Mouse (Mus musculus): ENCODE results near the gene Gpr61. TPM values are rescaled to one million over a fixed set of nuclear protein-coding genes. Genes with fewer than 3 reads are reported as not detected.
A peak's percentile ranks its signal among the peaks of the same experiment; 100 is the strongest.

Gpr61 gene
- polyA plus RNA-seq, 1 experiment from 2014 or later = not detected

GRCm38 (mm10) chr3:108199231-108199630, 44.5 kb upstream of the Gpr61 start:
- no peaks in the 10 kb centered on the region for H3K27me3 ChIP-seq (replicated peaks; ENCODE audit: insufficient read depth, low read length)
- H3K9me3 ChIP-seq (ENCODE audit: low read length) = no peaks in the 10 kb centered on the region
- DNase-seq (ENCODE audit: low spot score) (no peak), ATAC-seq (no peak)
- H3K4me3 ChIP-seq (ENCODE audit: low read depth, low read length) = no peak overlapping the region
- no peaks in the 10 kb centered on the region for H3K36me3 ChIP-seq (ENCODE audit: insufficient read depth, low read length)
- H3K9ac ChIP-seq (replicated peaks; ENCODE audit: low read depth) = no peak overlapping the region
- H3K4me2 ChIP-seq (replicated peaks; ENCODE audit: low read depth, low read length) = peak overlapping the region; percentile 64; the same call in 1 of the 2 replicates
- peaks cover 18% of the 10 kb centered on the region; the same call in 1 of the 2 replicates for H3K4me1 ChIP-seq (ENCODE audit: insufficient read depth, low read depth, low read length)
- no peak for TF ChIP-seq CTCF (IDR thresholded peaks at IDR 0.05)
- no peak for TF ChIP-seq EP300 (IDR thresholded peaks at IDR 0.05)
- WGBS = 91% methylated on average over 6 of the region's 6 CpGs
- 0 out of 2 replicates have a peak overlapping the region, but pooled peaks have one; percentile 93 for H3K27ac ChIP-seq (ENCODE audit: low read length)

- no peak overlapping the region for H3K4me3 ChIP-seq (ENCODE audit: low read depth, low read length)
- 18% methylated on average over 14 of the region's 14 CpGs for WGBS
- H3K9ac ChIP-seq (replicated peaks; ENCODE audit: low read depth) = no peak overlapping the region
Observed at GRCm38 (mm10) chr3:108197066-108197497, 42.4 kb upstream of the Gpr61 start.

GRCm38 (mm10) chr3:108195941-108196590, 41.4 kb upstream of the Gpr61 start:
- TF ChIP-seq CTCF (IDR thresholded peaks at IDR 0.05) (no peak), EP300 (IDR thresholded peaks at IDR 0.05) (no peak)
- Histone ChIP-seq H3K36me3 (ENCODE audit: insufficient read depth, low read length) (no peaks in the 10 kb centered on the region), H3K9ac (replicated peaks; ENCODE audit: low read depth) (no peak overlapping the region), H3K4me2 (replicated peaks; ENCODE audit: low read depth, low read length) (no peak overlapping the region), H3K4me3 (ENCODE audit: low read depth, low read length) (no peak overlapping the region), H3K27ac (ENCODE audit: low read length) (no peak overlapping the region), H3K27me3 (replicated peaks; ENCODE audit: insufficient read depth, low read length) (no peaks in the 10 kb centered on the region), H3K4me1 (ENCODE audit: insufficient read depth, low read depth, low read length) (peaks cover 8% of the 10 kb centered on the region; the same call in 1 of the 2 replicates), H3K9me3 (ENCODE audit: low read length) (no peaks in the 10 kb centered on the region)
- WGBS = 83% methylated on average over 7 of the region's 7 CpGs
- DNase-seq (ENCODE audit: low spot score) (no peak), ATAC-seq (no peak)

More at GRCm38 (mm10) chr3:108197066-108197497, 42.4 kb upstream of the Gpr61 start:
- peak; percentile 50 for TF ChIP-seq CTCF (IDR thresholded peaks at IDR 0.05)
- no peak for TF ChIP-seq EP300 (IDR thresholded peaks at IDR 0.05)
- Histone ChIP-seq H3K36me3 (ENCODE audit: insufficient read depth, low read length) (no peaks in the 10 kb centered on the region), H3K9me3 (ENCODE audit: low read length) (no peaks in the 10 kb centered on the region), H3K27ac (ENCODE audit: low read length) (no peak overlapping the region), H3K27me3 (replicated peaks; ENCODE audit: insufficient read depth, low read length) (no peaks in the 10 kb centered on the region), H3K4me1 (ENCODE audit: insufficient read depth, low read depth, low read length) (peaks cover 15% of the 10 kb centered on the region; the same call in 1 of the 2 replicates), H3K4me2 (replicated peaks; ENCODE audit: low read depth, low read length) (0 out of 2 replicates have a peak overlapping the region, but pooled peaks have one; percentile 19)
- DNase-seq (ENCODE audit: low spot score) (peak; percentile 63), ATAC-seq (0 out of 2 replicates have a peak, but pooled peaks have one; percentile 14)

GRCm38 (mm10) chr3:108195287-108195686, 40.6 kb upstream of the Gpr61 start:
- Histone ChIP-seq H3K4me1 (ENCODE audit: insufficient read depth, low read depth, low read length) (peaks cover 10% of the 10 kb centered on the region; the same call in 1 of the 2 replicates), H3K36me3 (ENCODE audit: insufficient read depth, low read length) (no peaks in the 10 kb centered on the region), H3K4me3 (ENCODE audit: low read depth, low read length) (no peak overlapping the region), H3K4me2 (replicated peaks; ENCODE audit: low read depth, low read length) (no peak overlapping the region), H3K27ac (ENCODE audit: low read length) (no peak overlapping the region), H3K9me3 (ENCODE audit: low read length) (no peaks in the 10 kb centered on the region), H3K27me3 (replicated peaks; ENCODE audit: insufficient read depth, low read length) (no peaks in the 10 kb centered on the region), H3K9ac (replicated peaks; ENCODE audit: low read depth) (no peak overlapping the region)
- ATAC-seq (no peak), DNase-seq (ENCODE audit: low spot score) (no peak)
- 84% methylated on average over 4 of the region's 4 CpGs for WGBS
- TF ChIP-seq EP300 (IDR thresholded peaks at IDR 0.05) (no peak), CTCF (IDR thresholded peaks at IDR 0.05) (no peak)

GRCm38 (mm10) chr3:108193686-108194085, 39.0 kb upstream of the Gpr61 start:
- 63% methylated on average over 4 of the region's 4 CpGs for WGBS
- Histone ChIP-seq H3K36me3 (ENCODE audit: insufficient read depth, low read length) (no peaks in the 10 kb centered on the region), H3K9me3 (ENCODE audit: low read length) (no peaks in the 10 kb centered on the region), H3K9ac (replicated peaks; ENCODE audit: low read depth) (no peak overlapping the region), H3K27ac (ENCODE audit: low read length) (no peak overlapping the region), H3K4me1 (ENCODE audit: insufficient read depth, low read depth, low read length) (peaks cover 15% of the 10 kb centered on the region; the same call in 1 of the 2 replicates), H3K27me3 (replicated peaks; ENCODE audit: insufficient read depth, low read length) (no peaks in the 10 kb centered on the region), H3K4me3 (ENCODE audit: low read depth, low read length) (no peak overlapping the region), H3K4me2 (replicated peaks; ENCODE audit: low read depth, low read length) (no peak overlapping the region)
- DNase-seq (ENCODE audit: low spot score) = no peak
- TF ChIP-seq EP300 (IDR thresholded peaks at IDR 0.05) = no peak
- no peak for ATAC-seq

- 12% methylated on average over 5 of the region's 5 CpGs for WGBS
- Histone ChIP-seq H3K9ac (replicated peaks; ENCODE audit: low read depth) (0 out of 2 replicates have a peak overlapping the region, but pooled peaks have one; percentile 26), H3K4me2 (replicated peaks; ENCODE audit: low read depth, low read length) (peak overlapping the region; percentile 22; the same call in 1 of the 2 replicates), H3K4me3 (ENCODE audit: low read depth, low read length) (no peak overlapping the region), H3K4me1 (ENCODE audit: insufficient read depth, low read depth, low read length) (peaks cover 17% of the 10 kb centered on the region; the same call in 1 of the 2 replicates), H3K9me3 (ENCODE audit: low read length) (no peaks in the 10 kb centered on the region), H3K27me3 (replicated peaks; ENCODE audit: insufficient read depth, low read length) (no peaks in the 10 kb centered on the region), H3K36me3 (ENCODE audit: insufficient read depth, low read length) (no peaks in the 10 kb centered on the region; the same call in 1 of the 2 replicates), H3K27ac (ENCODE audit: low read length) (no peak overlapping the region)
- ATAC-seq (no peak), DNase-seq (ENCODE audit: low spot score) (no peak)
- TF ChIP-seq CTCF (IDR thresholded peaks at IDR 0.05) = no peak
- TF ChIP-seq EP300 (IDR thresholded peaks at IDR 0.05) = no peak
Observed at GRCm38 (mm10) chr3:108189897-108190296, 35.2 kb upstream of the Gpr61 start.
